ENCODE assay signal across 20 mouse cellular contexts in the genomic region with DNA sequence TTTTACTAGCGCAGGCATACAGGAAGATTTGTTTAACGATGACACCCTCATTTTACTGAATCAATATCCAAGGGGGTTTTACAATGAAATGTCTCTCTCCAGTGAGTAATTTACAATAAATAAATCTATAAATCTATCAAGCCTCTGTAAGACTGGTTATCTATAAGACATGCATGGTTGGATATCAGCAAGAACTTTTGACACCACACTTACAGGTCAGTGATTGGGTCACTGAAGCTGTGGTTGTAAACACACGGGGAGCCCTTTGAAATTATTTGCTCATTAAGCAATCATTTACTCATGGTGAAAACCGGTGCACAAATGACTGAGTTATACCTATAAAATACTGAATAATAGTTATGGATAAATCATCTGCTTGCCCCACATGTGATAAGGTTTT.
A peak's percentile ranks its signal among the peaks of the same experiment; 100 is the strongest.
DNase-seq lines count a peak whose midpoint lies in the region; ATAC-seq and TF ChIP-seq lines count a peak whose summit lies in the region.
"Had no signal": no experiment of that assay in that cellular context is flagged by ENCODE, and none has a peak within 500 bp of the region (broad histone marks: within the 10 kb centered on the region; RNA-seq: fewer than 3 reads in every experiment).

No protein-coding gene starts in this region.

- DNase-seq in liver, adult 2 months (ENCODE audit: extremely low read depth, low read depth, low spot score): peak; percentile 73
- no peak for DNase-seq in liver
- peak; percentile 12 for DNase-seq in mesoderm, embryonic 11.5 days (ENCODE audit: low read depth, low spot score)
- DNase-seq in B cell, adult 2 months: no peak
- DNase-seq: adrenal gland, adult 2 months; adrenal gland, postnatal 10 days; adrenal gland, postnatal 25 days; cerebellum, adult 11 months; cerebellum, adult 18-20 months; cerebellum, adult 8-10 months; cerebellum, adult 9-11 months; cerebellum, postnatal 14 days; cerebellum, postnatal 36 days; forebrain, postnatal 0 days had no signal

- no peak for TF ChIP-seq CTCF in liver, adult 2 months (IDR thresholded peaks at IDR 0.05; ENCODE audit: low read depth, low read length)

- no peaks in the 10 kb centered on the region for H3K36me3 ChIP-seq in liver, adult 2 months (ENCODE audit: control insufficient read depth, insufficient read depth, low read length)
- H3K36me3 ChIP-seq in neural tube, embryonic 12.5 days: no peaks in the 10 kb centered on the region
- H3K36me3 ChIP-seq in neural tube, embryonic 15.5 days: no peaks in the 10 kb centered on the region
- H3K36me3 ChIP-seq: embryonic facial prominence, embryonic 10.5 days; embryonic facial prominence, embryonic 12.5 days; forebrain, embryonic 15.5 days had no signal

- peak; percentile 70; the same call in 1 of the 2 replicates for ATAC-seq in neural tube, embryonic 12.5 days (ENCODE audit: low FRiP score, low read depth)
- ATAC-seq in neural tube, embryonic 15.5 days (ENCODE audit: low FRiP score): no peak
- ATAC-seq: forebrain, embryonic 13.5 days; forebrain, embryonic 15.5 days; forebrain, postnatal 0 days had no signal

- no peak overlapping the region for H3K4me3 ChIP-seq in liver, adult 2 months (ENCODE audit: insufficient read depth, low read depth, low read length)
- no peak overlapping the region for H3K4me3 ChIP-seq in neural tube, embryonic 12.5 days
- no peak overlapping the region for H3K4me3 ChIP-seq in neural tube, embryonic 15.5 days (replicated peaks)
- H3K4me3 ChIP-seq: embryonic facial prominence, embryonic 10.5 days; embryonic facial prominence, embryonic 12.5 days; forebrain, embryonic 13.5 days; forebrain, embryonic 15.5 days had no signal

- H3K9me3 ChIP-seq in neural tube, embryonic 12.5 days: no peaks in the 10 kb centered on the region
- no peaks in the 10 kb centered on the region for H3K9me3 ChIP-seq in neural tube, embryonic 15.5 days (replicated peaks)
- H3K9me3 ChIP-seq: embryonic facial prominence, embryonic 10.5 days; embryonic facial prominence, embryonic 12.5 days; forebrain, embryonic 13.5 days; forebrain, embryonic 15.5 days had no signal

- no peak overlapping the region for H3K4me2 ChIP-seq in neural tube, embryonic 12.5 days (replicated peaks)
- H3K4me2 ChIP-seq in neural tube, embryonic 15.5 days: no peak overlapping the region
- H3K4me2 ChIP-seq: embryonic facial prominence, embryonic 12.5 days; forebrain, embryonic 13.5 days; forebrain, embryonic 15.5 days had no signal

- 41% methylated on average over 4 of the region's 4 CpGs for WGBS in liver, adult 2 months
- WGBS in neural tube, embryonic 12.5 days: 18% methylated on average over 4 of the region's 4 CpGs
- WGBS in neural tube, embryonic 15.5 days: 25% methylated on average over 4 of the region's 4 CpGs

- no peak overlapping the region for H3K9ac ChIP-seq in liver, adult 2 months (ENCODE audit: low read depth, low read length)
- no peak overlapping the region for H3K9ac ChIP-seq in neural tube, embryonic 12.5 days
- H3K9ac ChIP-seq in neural tube, embryonic 15.5 days (replicated peaks): no peak overlapping the region
- H3K9ac ChIP-seq: embryonic facial prominence, embryonic 12.5 days; forebrain, embryonic 13.5 days; forebrain, embryonic 15.5 days; forebrain, postnatal 0 days had no signal

- no peaks in the 10 kb centered on the region for H3K79me2 ChIP-seq in liver, adult 2 months (ENCODE audit: control insufficient read depth, insufficient read depth, low read length)

- H3K4me1 ChIP-seq in liver, adult 2 months (ENCODE audit: control insufficient read depth, insufficient read depth, low read length): peaks cover 4% of the 10 kb centered on the region; the same call in 1 of the 2 replicates
- no peaks in the 10 kb centered on the region for H3K4me1 ChIP-seq in neural tube, embryonic 12.5 days
- H3K4me1 ChIP-seq in neural tube, embryonic 15.5 days: no peaks in the 10 kb centered on the region
- H3K4me1 ChIP-seq: embryonic facial prominence, embryonic 10.5 days; embryonic facial prominence, embryonic 12.5 days; forebrain, embryonic 13.5 days; forebrain, embryonic 15.5 days had no signal

- H3K27ac ChIP-seq in liver, adult 2 months (replicated peaks; ENCODE audit: insufficient read depth, low read depth, low read length): no peak overlapping the region
- no peak overlapping the region for H3K27ac ChIP-seq in neural tube, embryonic 12.5 days
- no peak overlapping the region for H3K27ac ChIP-seq in neural tube, embryonic 15.5 days (replicated peaks)
- H3K27ac ChIP-seq: embryonic facial prominence, embryonic 10.5 days; embryonic facial prominence, embryonic 12.5 days; forebrain, embryonic 13.5 days; forebrain, embryonic 15.5 days had no signal

- no peak for TF ChIP-seq POLR2A in liver, adult 2 months (IDR thresholded peaks at IDR 0.05; ENCODE audit: extremely low read depth, insufficient read depth, low read length)

- no peaks in the 10 kb centered on the region for H3K27me3 ChIP-seq in liver, adult 2 months (ENCODE audit: control insufficient read depth, insufficient read depth, low read length)
- H3K27me3 ChIP-seq in neural tube, embryonic 12.5 days (replicated peaks): no peaks in the 10 kb centered on the region
- H3K27me3 ChIP-seq in neural tube, embryonic 15.5 days (replicated peaks): no peaks in the 10 kb centered on the region
- H3K27me3 ChIP-seq: embryonic facial prominence, embryonic 12.5 days; forebrain, embryonic 13.5 days; forebrain, embryonic 15.5 days had no signal

Comparison
In these comparisons a context has a peak if more than half of its experiments do, and no peak if none do; other contexts are left out.
1. DNase-seq: peak in liver, adult 2 months (single experiment) and mesoderm, embryonic 11.5 days (single experiment); none in liver (single experiment) and B cell, adult 2 months (0 of 2).